Mouse (Mus musculus): ENCODE data around the gene Ms4a2. TPM values are rescaled to one million over a fixed set of nuclear protein-coding genes. Genes with fewer than 3 reads are reported as not detected.
A peak's percentile ranks its signal among the peaks of the same experiment; 100 is the strongest.

Gene Ms4a2
- total and polyA plus RNA-seq, 2 experiments: not detected

- Histone ChIP-seq H3K9ac (ENCODE audit: low read depth, low read length) (no peak overlapping the region), H3K27me3 (ENCODE audit: control insufficient read depth, insufficient read depth, low read length) (no peaks in the 10 kb centered on the region), H3K4me3 (ENCODE audit: insufficient read depth, low read depth, low read length) (no peak overlapping the region), H3K79me2 (ENCODE audit: control insufficient read depth, insufficient read depth, low read length) (no peaks in the 10 kb centered on the region), H3K36me3 (ENCODE audit: control insufficient read depth, insufficient read depth, low read length) (no peaks in the 10 kb centered on the region), H3K27ac (replicated peaks; ENCODE audit: insufficient read depth, low read depth, low read length) (no peak overlapping the region), H3K4me1 (ENCODE audit: control insufficient read depth, insufficient read depth, low read length) (no peaks in the 10 kb centered on the region)
- WGBS: 30% methylated on average over 6 of the region's 6 CpGs
- TF ChIP-seq CTCF (IDR thresholded peaks at IDR 0.05; ENCODE audit: low read depth, low read length): peak; percentile 32
- TF ChIP-seq POLR2A (IDR thresholded peaks at IDR 0.05; ENCODE audit: extremely low read depth, insufficient read depth, low read length): no peak
- DNase-seq (ENCODE audit: extremely low read depth, low read depth, low spot score): peak; percentile 45
Observed at GRCm38 (mm10) chr19:11611541-11611945, 12.0 kb downstream of the Ms4a2 start.

- Histone ChIP-seq H3K79me2 (ENCODE audit: control insufficient read depth, insufficient read depth, low read length) (no peaks in the 10 kb centered on the region), H3K4me3 (ENCODE audit: insufficient read depth, low read depth, low read length) (no peak overlapping the region), H3K4me1 (ENCODE audit: control insufficient read depth, insufficient read depth, low read length) (no peaks in the 10 kb centered on the region), H3K27ac (replicated peaks; ENCODE audit: insufficient read depth, low read depth, low read length) (no peak overlapping the region), H3K36me3 (ENCODE audit: control insufficient read depth, insufficient read depth, low read length) (no peaks in the 10 kb centered on the region), H3K9ac (ENCODE audit: low read depth, low read length) (no peak overlapping the region), H3K27me3 (ENCODE audit: control insufficient read depth, insufficient read depth, low read length) (no peaks in the 10 kb centered on the region)
- WGBS: 0% methylated on average over 1 of the region's 1 CpGs
- peak; percentile 22 for DNase-seq (ENCODE audit: extremely low read depth, low read depth, low spot score)
- peak; percentile 48 for TF ChIP-seq CTCF (IDR thresholded peaks at IDR 0.05; ENCODE audit: low read depth, low read length)
- no peak for TF ChIP-seq POLR2A (IDR thresholded peaks at IDR 0.05; ENCODE audit: extremely low read depth, insufficient read depth, low read length)
Observed at GRCm38 (mm10) chr19:11608172-11608571, 15.3 kb downstream of the Ms4a2 start.

GRCm38 (mm10) chr19:11604603-11605002 lies 18.9 kb downstream of the Ms4a2 start, which contains the start of gene Ms4a6d:
TSS of gene Ms4a6d (minus strand) at chr19:11604849.
- 77% methylated on average over 2 of the region's 2 CpGs for WGBS
- H3K4me1 ChIP-seq (ENCODE audit: control insufficient read depth, insufficient read depth, low read length): no peaks in the 10 kb centered on the region
- no peak within 1 kb of the TSS for H3K4me3 ChIP-seq (ENCODE audit: insufficient read depth, low read depth, low read length)
- 0 out of 2 replicates have a peak within 1 kb of the TSS, but pooled peaks have one; percentile 28 for H3K27ac ChIP-seq (replicated peaks; ENCODE audit: insufficient read depth, low read depth, low read length)
- H3K79me2 ChIP-seq (ENCODE audit: control insufficient read depth, insufficient read depth, low read length): no peaks in the 10 kb centered on the region
- peaks cover 3% of the 10 kb centered on the region; the same call in 1 of the 2 replicates for H3K27me3 ChIP-seq (ENCODE audit: control insufficient read depth, insufficient read depth, low read length)
- peak; percentile 29 for DNase-seq (ENCODE audit: extremely low read depth, low read depth, low spot score)
- H3K36me3 ChIP-seq (ENCODE audit: control insufficient read depth, insufficient read depth, low read length): no peaks in the 10 kb centered on the region
- TF ChIP-seq POLR2A (IDR thresholded peaks at IDR 0.05; ENCODE audit: extremely low read depth, insufficient read depth, low read length): no peak
- no peak for TF ChIP-seq CTCF (IDR thresholded peaks at IDR 0.05; ENCODE audit: low read depth, low read length)
- no peak within 1 kb of the TSS for H3K9ac ChIP-seq (ENCODE audit: low read depth, low read length)

- TF ChIP-seq CTCF (IDR thresholded peaks at IDR 0.05; ENCODE audit: low read depth, low read length) (peak; percentile 39), POLR2A (IDR thresholded peaks at IDR 0.05; ENCODE audit: extremely low read depth, insufficient read depth, low read length) (no peak)
- H3K4me1 ChIP-seq (ENCODE audit: control insufficient read depth, insufficient read depth, low read length): no peaks in the 10 kb centered on the region
- peaks cover 3% of the 10 kb centered on the region; the same call in 1 of the 2 replicates for H3K27me3 ChIP-seq (ENCODE audit: control insufficient read depth, insufficient read depth, low read length)
- H3K79me2 ChIP-seq (ENCODE audit: control insufficient read depth, insufficient read depth, low read length): no peaks in the 10 kb centered on the region
- no peak overlapping the region for H3K9ac ChIP-seq (ENCODE audit: low read depth, low read length)
- H3K4me3 ChIP-seq (ENCODE audit: insufficient read depth, low read depth, low read length): no peak overlapping the region
- no peaks in the 10 kb centered on the region for H3K36me3 ChIP-seq (ENCODE audit: control insufficient read depth, insufficient read depth, low read length)
- DNase-seq (ENCODE audit: extremely low read depth, low read depth, low spot score): peak; percentile 23
- no peak overlapping the region for H3K27ac ChIP-seq (replicated peaks; ENCODE audit: insufficient read depth, low read depth, low read length)
- 88% methylated on average over 2 of the region's 2 CpGs for WGBS
Observed at GRCm38 (mm10) chr19:11602026-11602425, 21.5 kb downstream of the Ms4a2 start.

- Histone ChIP-seq H3K4me3 (ENCODE audit: insufficient read depth, low read depth, low read length) (no peak overlapping the region), H3K36me3 (ENCODE audit: control insufficient read depth, insufficient read depth, low read length) (no peaks in the 10 kb centered on the region), H3K4me1 (ENCODE audit: control insufficient read depth, insufficient read depth, low read length) (no peaks in the 10 kb centered on the region), H3K27me3 (ENCODE audit: control insufficient read depth, insufficient read depth, low read length) (peaks cover 3% of the 10 kb centered on the region; the same call in 1 of the 2 replicates), H3K79me2 (ENCODE audit: control insufficient read depth, insufficient read depth, low read length) (no peaks in the 10 kb centered on the region), H3K9ac (ENCODE audit: low read depth, low read length) (no peak overlapping the region), H3K27ac (replicated peaks; ENCODE audit: insufficient read depth, low read depth, low read length) (no peak overlapping the region)
- TF ChIP-seq CTCF (IDR thresholded peaks at IDR 0.05; ENCODE audit: low read depth, low read length): no peak
- no peak for TF ChIP-seq POLR2A (IDR thresholded peaks at IDR 0.05; ENCODE audit: extremely low read depth, insufficient read depth, low read length)
- 82% methylated on average over 3 of the region's 3 CpGs for WGBS
- DNase-seq (ENCODE audit: extremely low read depth, low read depth, low spot score): no peak
Observed at GRCm38 (mm10) chr19:11601349-11601748, 22.2 kb downstream of the Ms4a2 start.

GRCm38 (mm10) chr19:11589891-11590449 lies 33.5 kb downstream of the Ms4a2 start:
- 70% methylated on average over 2 of the region's 2 CpGs for WGBS
- H3K4me3 ChIP-seq (ENCODE audit: insufficient read depth, low read depth, low read length): no peak overlapping the region
- no peaks in the 10 kb centered on the region for H3K36me3 ChIP-seq (ENCODE audit: control insufficient read depth, insufficient read depth, low read length)
- H3K9ac ChIP-seq (ENCODE audit: low read depth, low read length): no peak overlapping the region
- DNase-seq (ENCODE audit: extremely low read depth, low read depth, low spot score): peak; percentile 24
- TF ChIP-seq CTCF (IDR thresholded peaks at IDR 0.05; ENCODE audit: low read depth, low read length) (no peak; the same call in 1 of the 2 replicates), POLR2A (IDR thresholded peaks at IDR 0.05; ENCODE audit: extremely low read depth, insufficient read depth, low read length) (no peak)
- H3K4me1 ChIP-seq (ENCODE audit: control insufficient read depth, insufficient read depth, low read length): no peaks in the 10 kb centered on the region
- H3K27ac ChIP-seq (replicated peaks; ENCODE audit: insufficient read depth, low read depth, low read length): no peak overlapping the region
- H3K27me3 ChIP-seq (ENCODE audit: control insufficient read depth, insufficient read depth, low read length): no peaks in the 10 kb centered on the region
- no peaks in the 10 kb centered on the region for H3K79me2 ChIP-seq (ENCODE audit: control insufficient read depth, insufficient read depth, low read length)

Data from liver, adult 2 months (tissue).